Mouse (Mus musculus) T-helper 2 cell (primary cell): ENCODE measurements around the gene Prrt3.

Experiments used
- in situ Hi-C: fragments of 300-600 bp; cut with MboI, MseI; formaldehyde crosslinking; loops from one replicate; pipeline ENCODE4 v1.15.1; 2025; ENCODE audit warnings: high pct_unique_total_duplicates

Prrt3 gene

GRCm38 (mm10) chr6:113489410-113489809 is 12.3 kb downstream of the Prrt3 start:
- in situ Hi-C loops = no loop called here

- in situ Hi-C loops = no loop called here
These were observed 14.6 kb downstream of the Prrt3 start for GRCm38 (mm10) chr6:113487125-113487576.

DNA sequence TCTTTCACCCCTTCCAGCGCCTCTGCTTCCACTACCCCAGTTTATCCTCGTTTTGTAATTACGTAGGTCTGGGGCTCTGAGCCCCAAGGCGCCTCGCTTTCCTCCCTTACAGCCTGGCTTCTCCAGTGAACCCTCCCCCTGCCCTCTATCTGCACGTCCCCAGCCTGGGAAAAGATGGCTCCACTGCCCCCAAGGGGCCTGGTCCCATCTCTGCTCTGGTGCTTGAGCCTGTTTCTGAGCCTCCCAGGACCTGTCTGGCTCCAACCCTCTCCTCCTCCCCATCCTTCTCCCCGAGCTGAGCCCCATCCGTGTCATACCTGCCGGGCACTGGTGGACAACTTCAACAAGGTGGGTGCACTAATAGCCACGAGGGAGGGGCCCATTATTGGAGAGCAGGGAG is 18.0 kb downstream of the Prrt3 start:
- in situ Hi-C loops = no loop called here

GRCm38 (mm10) chr6:113483100-113483615 is 18.6 kb downstream of the Prrt3 start, which contains the start of gene Creld1:
Gene Creld1 (plus strand): TSS chr6:113483297.
- in situ Hi-C loops = no loop called here

DNA sequence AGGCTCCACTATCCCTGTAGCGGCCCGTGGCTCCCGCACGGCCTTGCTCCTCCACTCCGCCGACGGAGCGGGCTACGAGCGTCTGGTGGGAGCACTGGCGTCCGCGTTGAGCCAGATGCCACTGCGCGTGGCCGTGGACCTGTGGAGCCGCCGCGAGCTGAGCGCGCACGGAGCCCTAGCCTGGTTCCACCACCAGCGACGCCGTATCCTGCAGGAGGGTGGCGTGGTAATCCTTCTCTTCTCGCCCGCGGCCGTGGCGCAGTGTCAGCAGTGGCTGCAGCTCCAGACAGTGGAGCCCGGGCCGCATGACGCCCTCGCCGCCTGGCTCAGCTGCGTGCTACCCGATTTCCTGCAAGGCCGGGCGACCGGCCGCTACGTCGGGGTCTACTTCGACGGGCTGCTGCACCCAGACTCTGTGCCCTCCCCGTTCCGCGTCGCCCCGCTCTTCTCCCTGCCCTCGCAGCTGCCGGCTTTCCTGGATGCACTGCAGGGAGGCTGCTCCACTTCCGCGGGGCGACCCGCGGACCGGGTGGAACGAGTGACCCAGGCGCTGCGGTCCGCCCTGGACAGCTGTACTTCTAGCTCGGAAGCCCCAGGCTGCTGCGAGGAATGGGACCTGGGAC is 19.1 kb downstream of the Prrt3 start:
- in situ Hi-C loops = no loop called here

GRCm38 (mm10) chr6:113480555-113481373 is 21.0 kb downstream of the Prrt3 start:
- in situ Hi-C loops = no loop called here

GRCm38 (mm10) chr6:113478906-113479305 is 22.8 kb downstream of the Prrt3 start:
- in situ Hi-C loops = no loop called here

- in situ Hi-C loops = no loop called here
These were observed 24.4 kb downstream of the Prrt3 start for GRCm38 (mm10) chr6:113477353-113477752.

- in situ Hi-C loops = no loop called here
These were observed 28.0 kb downstream of the Prrt3 start for GRCm38 (mm10) chr6:113473715-113474114.

DNA sequence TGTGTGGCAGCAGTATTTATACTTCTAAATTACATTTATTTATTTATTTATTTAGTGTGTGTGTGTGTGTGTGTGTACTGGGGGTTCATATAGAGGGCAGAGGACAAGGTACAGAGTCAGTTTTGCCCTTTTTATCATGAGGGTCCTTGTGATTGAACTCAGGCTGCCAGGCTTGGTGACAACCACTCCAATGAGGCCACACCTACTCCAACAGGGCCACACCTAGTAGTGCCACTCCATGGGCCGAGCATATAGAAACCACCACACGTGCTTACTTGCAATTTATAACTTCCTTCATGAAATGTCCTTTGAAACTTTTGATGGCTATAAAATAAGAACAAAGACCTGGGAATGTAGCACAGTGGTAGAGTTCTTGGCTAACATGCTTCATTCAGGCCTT is 28.5 kb downstream of the Prrt3 start:
- in situ Hi-C loops = no loop called here

GRCm38 (mm10) chr6:113472061-113472460 is 29.7 kb downstream of the Prrt3 start:
- in situ Hi-C loops = no loop called here

- in situ Hi-C loops = no loop called here
These were observed 30.3 kb downstream of the Prrt3 start, which contains the start of gene Il17rc for GRCm38 (mm10) chr6:113471297-113471936. Gene Il17rc (plus strand): TSS chr6:113471427.

- in situ Hi-C loops = no loop called here
These were observed 32.3 kb downstream of the Prrt3 start for GRCm38 (mm10) chr6:113469432-113469831.

DNA sequence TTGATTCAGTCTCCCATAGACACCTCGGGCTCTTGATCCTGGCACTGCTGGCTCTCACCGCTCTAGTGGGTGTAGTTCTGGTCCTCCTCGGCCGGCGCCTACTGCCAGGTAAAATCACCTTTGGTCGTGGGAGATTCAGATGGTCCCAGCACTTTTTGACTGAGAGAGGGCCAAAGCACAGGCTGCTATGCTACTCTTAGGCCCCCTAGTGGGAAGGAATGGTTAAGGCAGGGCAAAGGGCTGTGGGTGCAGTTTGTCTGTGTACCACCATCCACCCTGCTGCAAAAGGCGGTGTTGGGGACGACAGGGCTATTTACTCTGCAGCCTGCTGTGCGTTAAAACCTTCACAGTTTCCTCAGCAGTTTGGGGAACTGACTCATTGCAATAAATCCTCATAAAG is 32.7 kb downstream of the Prrt3 start:
- in situ Hi-C loops = no loop called here

DNA sequence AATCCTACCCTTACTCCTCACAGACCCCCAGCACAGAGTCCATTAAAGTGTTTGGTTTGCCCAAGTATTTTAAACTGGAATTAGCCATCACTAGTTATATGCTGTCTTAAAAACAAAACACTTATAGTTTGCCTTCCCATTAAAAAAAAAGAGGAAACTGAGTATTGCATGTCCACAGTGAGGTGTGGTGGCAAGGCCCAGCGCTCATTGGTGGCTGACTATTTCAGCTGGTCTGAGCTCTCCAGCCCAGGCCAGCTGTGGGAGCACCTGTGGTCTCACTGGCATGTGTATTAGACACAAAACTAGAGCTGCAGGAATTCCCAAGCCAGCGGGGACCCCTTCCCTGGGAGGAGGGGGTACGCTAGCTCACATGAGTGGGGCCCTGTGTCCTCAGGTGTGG is 33.2 kb downstream of the Prrt3 start:
- in situ Hi-C loops = no loop called here

GRCm38 (mm10) chr6:113465602-113466001 is 36.1 kb downstream of the Prrt3 start:
- in situ Hi-C loops = no loop called here

DNA sequence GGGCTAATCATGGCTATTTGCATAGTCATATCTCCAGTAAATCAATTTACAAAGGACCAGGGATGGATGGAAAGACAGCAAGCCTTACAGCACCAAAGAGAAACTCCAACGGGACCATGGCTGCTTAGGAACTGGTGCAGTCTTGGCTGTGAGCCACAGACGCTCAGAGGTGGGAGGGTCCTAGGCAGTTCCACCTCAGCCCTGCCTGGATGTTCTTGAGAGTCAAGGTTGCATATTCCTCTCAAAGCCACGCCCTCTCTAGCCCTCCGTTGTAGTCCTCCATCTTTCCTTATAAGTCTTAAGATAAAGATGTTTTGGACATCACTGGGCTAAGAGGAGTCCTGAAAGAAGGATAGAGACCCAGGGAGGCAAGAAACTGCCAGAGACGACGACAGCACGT is 37.7 kb downstream of the Prrt3 start:
- in situ Hi-C loops = no loop called here

DNA sequence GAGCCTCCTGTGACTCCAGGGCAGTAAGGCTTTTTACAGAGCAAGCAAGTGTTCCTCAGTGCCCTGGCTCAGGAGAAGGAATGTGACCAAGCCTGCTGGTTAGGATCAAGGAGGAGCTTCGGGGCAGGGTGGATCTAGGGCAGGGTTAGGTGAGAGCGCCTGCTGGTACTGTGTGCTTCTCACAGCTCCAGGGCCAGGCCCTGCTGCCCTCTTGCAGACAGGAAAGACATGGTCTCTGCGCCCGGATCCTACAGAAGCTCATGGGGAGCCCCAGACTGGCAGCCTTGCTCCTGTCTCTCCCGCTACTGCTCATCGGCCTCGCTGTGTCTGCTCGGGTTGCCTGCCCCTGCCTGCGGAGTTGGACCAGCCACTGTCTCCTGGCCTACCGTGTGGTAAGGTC is 43.1 kb downstream of the Prrt3 start:
- in situ Hi-C loops = no loop called here

DNA sequence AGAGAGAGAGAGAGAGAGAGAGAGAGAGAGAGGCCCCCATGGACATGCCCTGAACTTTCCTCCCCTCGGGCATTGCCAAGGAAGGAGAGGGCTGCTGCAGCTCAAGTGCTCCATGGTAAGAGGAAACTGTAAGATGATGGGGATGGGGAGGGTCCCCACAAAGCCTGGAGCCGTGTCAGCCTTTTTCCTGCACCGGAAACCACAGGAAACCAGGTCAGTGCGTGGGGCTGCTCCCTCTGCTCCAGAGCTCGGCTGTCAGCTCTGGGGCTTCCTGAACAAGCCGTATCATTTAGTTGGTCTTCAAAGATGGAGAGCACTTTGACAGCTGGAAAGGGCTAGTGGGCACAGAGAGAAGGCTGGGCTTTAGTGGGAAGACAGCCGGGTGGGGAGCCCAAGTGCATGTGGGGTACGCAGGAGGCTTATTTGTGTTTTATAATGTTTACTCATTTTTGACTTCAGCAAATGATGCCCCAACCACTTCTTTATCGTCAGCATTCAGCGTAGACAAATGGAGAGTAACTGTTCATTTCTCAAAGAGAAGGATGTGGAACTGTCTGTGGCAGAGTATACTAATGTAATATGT is 43.7 kb downstream of the Prrt3 start, which contains the start of gene Il17re:
Gene Il17re (plus strand): TSS at position 533 of the 583 bp plus-strand sequence.
- in situ Hi-C loops = no loop called here

DNA sequence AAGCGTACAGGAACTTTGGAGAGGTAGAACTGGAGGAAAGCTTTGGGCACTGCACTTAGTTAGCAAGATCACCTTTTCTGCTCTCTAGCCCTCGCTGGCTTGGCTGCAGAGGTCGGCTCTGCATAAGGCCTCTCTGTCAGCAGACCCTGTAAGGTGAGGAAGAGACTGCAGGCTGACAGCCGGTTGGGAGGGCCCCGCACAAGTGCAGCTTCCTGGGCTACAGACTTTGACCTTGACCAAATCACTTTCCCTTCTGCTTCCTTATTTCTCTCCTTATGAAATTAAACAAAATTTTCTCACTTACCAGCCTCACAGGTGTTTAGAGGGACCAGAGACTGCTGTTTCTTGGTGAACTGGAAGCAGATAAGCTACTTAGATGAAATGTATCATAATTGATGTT is 46.7 kb downstream of the Prrt3 start:
- in situ Hi-C loops = no loop called here

GRCm38 (mm10) chr6:113451839-113452238 is 49.9 kb downstream of the Prrt3 start:
- in situ Hi-C loops = no loop called here

GRCm38 (mm10) chr6:113447639-113448038 is 54.1 kb downstream of the Prrt3 start:
- in situ Hi-C loops = loop anchor here (10.0 kb wide), 1 partner anchor 517 kb away; no protein-coding TSS in a partner anchor
